Mouse (Mus musculus) liver, embryonic 14.5 days (tissue): ENCODE results near the gene Smarca4. TPM values are rescaled to one million over a fixed set of nuclear protein-coding genes. Genes with fewer than 3 reads are reported as not detected.
A peak's percentile ranks its signal among the peaks of the same experiment; 100 is the strongest.

ENCODE experiments used
- ATAC-seq: fragments of 200-750 bp; cut with Nextera tagmentation; 2 replicates; pipeline ENCODE4 v1.8.0; 2017; ENCODE audit warnings: moderate number of reproducible peaks, mild to moderate bottlenecking, moderate library complexity; ENCODE audit not compliant: insufficient read depth
- DNase-seq, 3 experiments: peaks; one replicate each; pipeline ENCODE4 v3.0.0-alpha.2; 2012 to 2013; ENCODE audit warnings: low read depth in 3 of 3, low spot score in 3 of 3
- H3K27ac ChIP-seq: fragments of 300-500 bp; sonication (generic); 2 replicates; pipeline ENCODE4 v1.5.1; 2014; ENCODE audit warnings: moderate library complexity, mild to moderate bottlenecking, control low read depth, inconsistent platforms
- H3K27me3 ChIP-seq: fragments of 300-500 bp; sonication (generic); 2 replicates; pipeline ENCODE4 v1.6.1; 2014; ENCODE audit warnings: mild to moderate bottlenecking, low read length, moderate library complexity; ENCODE audit not compliant: control insufficient read depth, insufficient read depth
- H3K36me3 ChIP-seq: fragments of 300-500 bp; sonication (generic); replicated peaks from 2 replicates; pipeline ENCODE4 v1.6.1; 2014; ENCODE audit warnings: low read depth; ENCODE audit not compliant: control insufficient read depth, insufficient read depth
- H3K4me1 ChIP-seq, 2 experiments: fragments of 200-500 bp in 1 of 2; fragments of 300-500 bp in 1 of 2; sonication (generic) in 1 of 2; replicated peaks; 2 replicates each; pipeline ENCODE4 v1.6.1; 2012 to 2014; ENCODE audit warnings: antibody characterized with exemption in 1 of 2, inconsistent platforms in 1 of 2, low read length in 1 of 2; ENCODE audit not compliant: control insufficient read depth in 2 of 2, insufficient read depth in 2 of 2
- H3K4me2 ChIP-seq: fragments of 300-500 bp; sonication (generic); 2 replicates; pipeline ENCODE4 v1.6.1; 2014; ENCODE audit warnings: low read depth, mild to moderate bottlenecking, control low read depth, moderate library complexity
- H3K4me3 ChIP-seq, 2 experiments: fragments of 200-500 bp in 1 of 2; fragments of 300-500 bp in 1 of 2; sonication (generic) in 1 of 2; 2 replicates each; pipeline ENCODE4 v1.5.1; 2012 to 2014; ENCODE audit warnings: low read depth in 2 of 2, low read length in 2 of 2, mild to moderate bottlenecking in 2 of 2, control low read depth in 1 of 2, inconsistent platforms in 1 of 2, moderate library complexity in 1 of 2; ENCODE audit not compliant: insufficient read depth in 1 of 2
- H3K9ac ChIP-seq: fragments of 300-500 bp; sonication (generic); replicated peaks from 2 replicates; pipeline ENCODE4 v1.6.1; 2014; ENCODE audit warnings: mild to moderate bottlenecking, control low read depth, moderate library complexity
- H3K9me3 ChIP-seq: fragments of 300-500 bp; sonication (generic); 2 replicates; pipeline ENCODE4 v1.6.1; 2016; ENCODE audit warnings: low read length, mixed read lengths; ENCODE audit not compliant: control insufficient read depth
- CTCF ChIP-seq: IDR thresholded peaks from 2 replicates; pipeline ENCODE4 v1.5.1; 2016; ENCODE audit warnings: antibody characterized with exemption, low read depth, control low read depth
- EP300 ChIP-seq: IDR thresholded peaks from 2 replicates; pipeline ENCODE4 v1.6.1; 2016; ENCODE audit warnings: antibody characterized with exemption, low read depth
- WGBS: fragments of 180-500 bp; shearing (Covaris S2); extraction: QIAGEN DNeasy Blood & Tissue Kit; methylation state at CpG from one replicate; pipeline ENCODE4 v1.1.7; 2014; ENCODE audit not compliant: insufficient replicate concordance; 5-methylcytosine and 5-hydroxymethylcytosine counted together
- polyA plus RNA-seq, 2 experiments: library from polyadenylated mRNA; depleted of rRNA in 1 of 2; stranded (reverse) in 1 of 2; unstranded in 1 of 2; fragments of >200 nt; fragmentation: Nextera tagmentation in 1 of 2; extraction: Ambion mirVana in 1 of 2; gene quantifications; 2 replicates each; pipeline versions ENCODE4 v1.2.1 to v1.2.3; 2012 to 2014

The Smarca4 gene
- polyA plus RNA-seq, 2 experiments: 17.7 to 20.6 TPM

GRCm38 (mm10) chr9:21598198-21598597 is 17.8 kb upstream of the Smarca4 start:
- no peak overlapping the region for H3K4me3 ChIP-seq
- DNase-seq (peak in 2 of 3 experiments; percentile 22 to 37), ATAC-seq (no peak)
- TF ChIP-seq CTCF: peak; percentile 62
- no peak for TF ChIP-seq EP300
- no peak overlapping the region for H3K9ac ChIP-seq
- H3K4me2 ChIP-seq: no peak overlapping the region
- peaks cover 0 to 20% of the 10 kb centered on the region in 2 experiments for H3K4me1 ChIP-seq
- no peaks in the 10 kb centered on the region for H3K27me3 ChIP-seq
- WGBS: 17% methylated on average over 2 of the region's 2 CpGs
- H3K9me3 ChIP-seq: no peaks in the 10 kb centered on the region
- H3K36me3 ChIP-seq: no peaks in the 10 kb centered on the region; the same call in 1 of the 2 replicates
- H3K27ac ChIP-seq: no peak overlapping the region

DNA sequence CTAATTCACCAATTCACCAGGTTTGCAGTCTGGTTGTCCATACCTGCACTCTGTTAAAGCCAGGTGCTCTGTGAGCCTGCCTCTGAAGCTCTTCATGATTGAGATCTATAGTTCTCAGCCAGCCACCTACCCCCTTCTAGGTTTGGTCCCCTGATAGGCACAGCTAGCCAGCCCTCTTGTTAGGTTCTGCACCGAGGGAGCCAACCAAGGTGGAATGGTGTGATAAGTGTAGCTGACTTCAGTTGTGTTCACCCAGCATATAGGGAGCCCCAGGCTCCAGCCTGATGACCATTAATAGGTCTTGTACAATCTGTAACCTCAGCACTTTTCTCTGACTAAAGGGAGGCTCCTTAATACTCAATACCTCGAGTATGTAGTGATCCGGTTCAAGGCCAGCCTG is 15.8 kb upstream of the Smarca4 start:
- peaks cover 0 to 11% of the 10 kb centered on the region in 2 experiments; a peak in 3 of 4 replicates for H3K4me1 ChIP-seq
- H3K27ac ChIP-seq: no peak overlapping the region
- DNase-seq (peak in 1 of 3 experiments; percentile 30), ATAC-seq (peak; percentile 76)
- H3K4me3 ChIP-seq: no peak overlapping the region
- no peak overlapping the region; the same call in 1 of the 2 replicates for H3K9ac ChIP-seq
- H3K9me3 ChIP-seq: no peaks in the 10 kb centered on the region
- no peaks in the 10 kb centered on the region; the same call in 1 of the 2 replicates for H3K36me3 ChIP-seq
- no peak overlapping the region for H3K4me2 ChIP-seq
- TF ChIP-seq EP300 (0 out of 2 replicates have a peak, but pooled peaks have one; percentile 12), CTCF (no peak)
- 35% methylated on average over 3 of the region's 3 CpGs for WGBS
- no peaks in the 10 kb centered on the region for H3K27me3 ChIP-seq

- Histone ChIP-seq H3K27me3 (no peaks in the 10 kb centered on the region), H3K36me3 (no peaks in the 10 kb centered on the region; the same call in 1 of the 2 replicates), H3K9me3 (no peaks in the 10 kb centered on the region), H3K9ac (no peak overlapping the region), H3K4me2 (no peak overlapping the region), H3K27ac (no peak overlapping the region), H3K4me1 (peaks cover 0 to 11% of the 10 kb centered on the region in 2 experiments; a peak in 3 of 4 replicates), H3K4me3 (no peak overlapping the region)
- WGBS: 70% methylated on average over 2 of the region's 2 CpGs
- no peak for TF ChIP-seq EP300
- TF ChIP-seq CTCF: no peak
- no peak for DNase-seq
- ATAC-seq: no peak
Measured at GRCm38 (mm10) chr9:21601073-21601472, 14.9 kb upstream of the Smarca4 start.

GRCm38 (mm10) chr9:21601722-21602399 is 14.1 kb upstream of the Smarca4 start:
- ATAC-seq (peak; percentile 48), DNase-seq (peak; percentile 64 to 65 (median 65))
- Histone ChIP-seq H3K9ac (no peak overlapping the region), H3K36me3 (no peaks in the 10 kb centered on the region; the same call in 1 of the 2 replicates), H3K27me3 (no peaks in the 10 kb centered on the region), H3K4me2 (no peak overlapping the region), H3K27ac (no peak overlapping the region), H3K9me3 (no peaks in the 10 kb centered on the region), H3K4me3 (no peak overlapping the region), H3K4me1 (peaks cover 0 to 11% of the 10 kb centered on the region in 2 experiments; a peak in 3 of 4 replicates)
- WGBS: 50% methylated on average over 10 of the region's 10 CpGs
- TF ChIP-seq EP300: no peak
- TF ChIP-seq CTCF: peak; percentile 94

GRCm38 (mm10) chr9:21604119-21604518 is 11.8 kb upstream of the Smarca4 start:
- TF ChIP-seq CTCF (0 out of 2 replicates have a peak, but pooled peaks have one; percentile 16), EP300 (no peak)
- ATAC-seq (no peak), DNase-seq (no peak)
- Histone ChIP-seq H3K9me3 (no peaks in the 10 kb centered on the region), H3K36me3 (no peaks in the 10 kb centered on the region), H3K4me2 (no peak overlapping the region), H3K4me3 (no peak overlapping the region), H3K27me3 (no peaks in the 10 kb centered on the region), H3K27ac (no peak overlapping the region), H3K4me1 (peaks cover 0 to 11% of the 10 kb centered on the region in 2 experiments; a peak in 3 of 4 replicates), H3K9ac (no peak overlapping the region)
- 54% methylated on average over 5 of the region's 5 CpGs for WGBS
